Mouse (Mus musculus) midbrain, embryonic 16.5 days (tissue): ENCODE measurements around the gene Cacna1d. TPM values are rescaled to one million over a fixed set of nuclear protein-coding genes. Genes with fewer than 3 reads are reported as not detected.

Experiments
- ATAC-seq: fragments of 200-750 bp; cut with Nextera tagmentation; 2 replicates; pipeline ENCODE4 v1.8.0; 2017; ENCODE audit warnings: moderate TSS enrichment
- H3K27ac ChIP-seq: fragments of 300-500 bp; sonication (generic); 2 replicates; pipeline ENCODE4 v1.5.1; 2014; ENCODE audit warnings: mild to moderate bottlenecking, low read length, mixed read lengths
- H3K27me3 ChIP-seq: fragments of 300-500 bp; sonication (generic); 2 replicates; pipeline ENCODE4 v1.6.1; 2014; ENCODE audit warnings: low read depth, low read length, mixed read lengths; ENCODE audit not compliant: control insufficient read depth, insufficient read depth
- H3K36me3 ChIP-seq: fragments of 300-500 bp; sonication (generic); 2 replicates; pipeline ENCODE4 v1.6.1; 2014; ENCODE audit warnings: mild to moderate bottlenecking, low read length, moderate library complexity, mixed read lengths; ENCODE audit not compliant: control insufficient read depth, insufficient read depth
- H3K4me1 ChIP-seq: fragments of 300-500 bp; sonication (generic); 2 replicates; pipeline ENCODE4 v1.6.1; 2014; ENCODE audit warnings: mild to moderate bottlenecking, low read length, mixed read lengths; ENCODE audit not compliant: control insufficient read depth, insufficient read depth
- H3K4me2 ChIP-seq: fragments of 300-500 bp; sonication (generic); 2 replicates; pipeline ENCODE4 v1.6.1; 2014; ENCODE audit warnings: mild to moderate bottlenecking, low read length, mixed read lengths
- H3K4me3 ChIP-seq: fragments of 300-500 bp; sonication (generic); 2 replicates; pipeline ENCODE4 v1.5.1; 2014; ENCODE audit warnings: low read depth, mild to moderate bottlenecking, low read length, moderate library complexity, mixed read lengths
- H3K9ac ChIP-seq: fragments of 300-500 bp; sonication (generic); 2 replicates; pipeline ENCODE4 v1.6.1; 2014; ENCODE audit warnings: low read depth, low read length, mixed read lengths
- H3K9me3 ChIP-seq: fragments of 300-500 bp; sonication (generic); replicated peaks from 2 replicates; pipeline ENCODE4 v1.6.1; 2014; ENCODE audit warnings: mild to moderate bottlenecking, low read length, mixed read lengths; ENCODE audit not compliant: control insufficient read depth, poor library complexity, severe bottlenecking
- WGBS: fragments of 180-500 bp; shearing (Covaris S2); extraction: QIAGEN DNeasy Blood & Tissue Kit; methylation state at CpG from one replicate; pipeline ENCODE4 v1.1.7; 2014; 5-methylcytosine and 5-hydroxymethylcytosine counted together
- polyA plus RNA-seq: library from polyadenylated mRNA; unstranded; fragments of >200 nt; fragmentation: Nextera tagmentation; extraction: Ambion mirVana; gene quantifications from 2 replicates; pipeline ENCODE4 v1.2.1, GENCODE M21; 2015

The Cacna1d gene
- polyA plus RNA-seq, 1 experiment from 2014 or later, result 10.5 TPM

GRCm38 (mm10) chr14:30340140-30340539 is 151.1 kb downstream of the Cacna1d start:
- Histone ChIP-seq H3K27ac (no peak overlapping the region), H3K36me3 (no peaks in the 10 kb centered on the region), H3K4me2 (no peak overlapping the region), H3K27me3 (no peaks in the 10 kb centered on the region), H3K4me3 (no peak overlapping the region), H3K4me1 (0 out of 2 replicates have a peak, but pooled peaks cover 2% of the 10 kb centered on the region), H3K9ac (no peak overlapping the region), H3K9me3 (no peaks in the 10 kb centered on the region)
- WGBS, result 84% methylated on average over 3 of the region's 3 CpGs
- no peak for ATAC-seq

GRCm38 (mm10) chr14:30331856-30332255 is 159.4 kb downstream of the Cacna1d start:
- Histone ChIP-seq H3K27me3 (no peaks in the 10 kb centered on the region), H3K4me2 (no peak overlapping the region), H3K4me3 (no peak overlapping the region), H3K9ac (no peak overlapping the region), H3K4me1 (no peaks in the 10 kb centered on the region; the same call in 1 of the 2 replicates), H3K9me3 (no peaks in the 10 kb centered on the region), H3K27ac (no peak overlapping the region), H3K36me3 (no peaks in the 10 kb centered on the region)
- no peak for ATAC-seq
- 65% methylated on average over 1 of the region's 1 CpGs for WGBS

- Histone ChIP-seq H3K9ac (no peak overlapping the region), H3K4me2 (no peak overlapping the region), H3K4me1 (no peaks in the 10 kb centered on the region; the same call in 1 of the 2 replicates), H3K4me3 (no peak overlapping the region), H3K36me3 (no peaks in the 10 kb centered on the region), H3K27ac (no peak overlapping the region), H3K9me3 (no peaks in the 10 kb centered on the region), H3K27me3 (no peaks in the 10 kb centered on the region)
- no peak for ATAC-seq
- 83% methylated on average over 17 of the region's 17 CpGs for WGBS
These were observed 160.7 kb downstream of the Cacna1d start for GRCm38 (mm10) chr14:30330416-30331181.

GRCm38 (mm10) chr14:30329109-30329508 is 162.1 kb downstream of the Cacna1d start:
- WGBS, result 91% methylated on average over 11 of the region's 11 CpGs
- ATAC-seq, result no peak

GRCm38 (mm10) chr14:30327452-30327851 is 163.8 kb downstream of the Cacna1d start:
- H3K4me2 ChIP-seq, result no peak overlapping the region
- no peaks in the 10 kb centered on the region for H3K9me3 ChIP-seq
- H3K4me1 ChIP-seq, result no peaks in the 10 kb centered on the region; the same call in 1 of the 2 replicates
- no peak for ATAC-seq
- WGBS, result 62% methylated on average over 7 of the region's 7 CpGs
- H3K36me3 ChIP-seq, result no peaks in the 10 kb centered on the region
- no peaks in the 10 kb centered on the region for H3K27me3 ChIP-seq
- H3K9ac ChIP-seq, result no peak overlapping the region
- H3K4me3 ChIP-seq, result no peak overlapping the region
- H3K27ac ChIP-seq, result no peak overlapping the region

More at GRCm38 (mm10) chr14:30329109-30329508, 162.1 kb downstream of the Cacna1d start:
- no peak overlapping the region for H3K4me2 ChIP-seq
- no peaks in the 10 kb centered on the region for H3K27me3 ChIP-seq
- H3K9ac ChIP-seq, result no peak overlapping the region
- H3K36me3 ChIP-seq, result no peaks in the 10 kb centered on the region
- no peak overlapping the region for H3K4me3 ChIP-seq
- no peaks in the 10 kb centered on the region; the same call in 1 of the 2 replicates for H3K4me1 ChIP-seq
- H3K9me3 ChIP-seq, result no peaks in the 10 kb centered on the region
- no peak overlapping the region for H3K27ac ChIP-seq

GRCm38 (mm10) chr14:30327051-30327450 is 164.2 kb downstream of the Cacna1d start:
- WGBS, result 44% methylated on average over 8 of the region's 8 CpGs
- Histone ChIP-seq H3K9ac (no peak overlapping the region), H3K9me3 (no peaks in the 10 kb centered on the region), H3K4me2 (no peak overlapping the region), H3K27me3 (no peaks in the 10 kb centered on the region), H3K4me1 (no peaks in the 10 kb centered on the region; the same call in 1 of the 2 replicates), H3K36me3 (no peaks in the 10 kb centered on the region), H3K27ac (no peak overlapping the region), H3K4me3 (no peak overlapping the region)
- ATAC-seq, result no peak

- Histone ChIP-seq H3K27me3 (no peaks in the 10 kb centered on the region), H3K27ac (no peak overlapping the region), H3K4me2 (no peak overlapping the region), H3K9ac (no peak overlapping the region), H3K36me3 (no peaks in the 10 kb centered on the region), H3K9me3 (no peaks in the 10 kb centered on the region), H3K4me3 (no peak overlapping the region), H3K4me1 (no peaks in the 10 kb centered on the region; the same call in 1 of the 2 replicates)
- 82% methylated on average over 4 of the region's 4 CpGs for WGBS
- ATAC-seq, result no peak
These were observed 165.0 kb downstream of the Cacna1d start for GRCm38 (mm10) chr14:30326226-30326625.

- Histone ChIP-seq H3K9ac (no peak overlapping the region), H3K36me3 (no peaks in the 10 kb centered on the region), H3K27ac (no peak overlapping the region), H3K4me2 (no peak overlapping the region), H3K4me1 (no peaks in the 10 kb centered on the region; the same call in 1 of the 2 replicates), H3K27me3 (no peaks in the 10 kb centered on the region), H3K9me3 (no peaks in the 10 kb centered on the region), H3K4me3 (no peak overlapping the region)
- WGBS, result 88% methylated on average over 5 of the region's 5 CpGs
- no peak for ATAC-seq
These were observed 166.3 kb downstream of the Cacna1d start for GRCm38 (mm10) chr14:30324994-30325393.

GRCm38 (mm10) chr14:30318715-30319437 is 172.4 kb downstream of the Cacna1d start:
- Histone ChIP-seq H3K9ac (no peak overlapping the region), H3K27ac (no peak overlapping the region), H3K27me3 (no peaks in the 10 kb centered on the region), H3K36me3 (no peaks in the 10 kb centered on the region), H3K4me1 (no peaks in the 10 kb centered on the region), H3K4me2 (no peak overlapping the region), H3K4me3 (no peak overlapping the region), H3K9me3 (no peaks in the 10 kb centered on the region)
- 91% methylated on average over 9 of the region's 9 CpGs for WGBS
- ATAC-seq, result no peak
